Mouse (Mus musculus): ENCODE results near the gene Cdkn2b.

- no peak for TF ChIP-seq CTCF (conservative IDR thresholded peaks at IDR 0.05; ENCODE audit: insufficient read depth, insufficient read length, low read depth, low read length)
- no peak for TF ChIP-seq POLR2A (IDR thresholded peaks at IDR 0.05; ENCODE audit: low read depth, low read length)
Measured at GRCm38 (mm10) chr4:89282661-89283060, 28.2 kb downstream of the Cdkn2b start.
